ENCODE assay signal across 24 mouse cellular contexts in genomic region chr2:113768541-113769303, GRCm38 (mm10). TPM values are rescaled to one million over a fixed set of nuclear protein-coding genes. Genes with fewer than 3 reads are reported as not detected.
DNase-seq lines count a peak whose midpoint lies in the region; ATAC-seq and TF ChIP-seq lines count a peak whose summit lies in the region.
"Had no signal": no experiment of that assay in that cellular context is flagged by ENCODE, and none has a peak within 500 bp of the region (broad histone marks: within the 10 kb centered on the region; RNA-seq: fewer than 3 reads in every experiment).

No protein-coding gene starts in this region.

- H3K4me1 ChIP-seq in forebrain, postnatal 0 days (ENCODE audit: insufficient read depth), result no peaks in the 10 kb centered on the region
- no peaks in the 10 kb centered on the region for H3K4me1 ChIP-seq in forebrain, embryonic 14.5 days (ENCODE audit: control insufficient read depth, insufficient read depth, low read length)
- H3K4me1 ChIP-seq: embryonic facial prominence, embryonic 15.5 days; forebrain, embryonic 13.5 days; heart, embryonic 10.5 days; hindbrain, embryonic 12.5 days had no signal

- no peak overlapping the region for H3K4me3 ChIP-seq in forebrain, postnatal 0 days (ENCODE audit: low read depth, low read length)
- H3K4me3 ChIP-seq in forebrain, embryonic 14.5 days (ENCODE audit: low read depth, low read length), result no peak overlapping the region
- H3K4me3 ChIP-seq: embryonic facial prominence, embryonic 15.5 days; forebrain, embryonic 13.5 days; heart, embryonic 10.5 days; hindbrain, embryonic 12.5 days had no signal

- no peak for TF ChIP-seq CTCF in forebrain, postnatal 0 days (IDR thresholded peaks at IDR 0.05; ENCODE audit: low read depth)

- H3K9ac ChIP-seq in forebrain, postnatal 0 days, result no peak overlapping the region
- H3K9ac ChIP-seq in forebrain, embryonic 14.5 days (ENCODE audit: low read length), result no peak overlapping the region
- H3K9ac ChIP-seq: embryonic facial prominence, embryonic 15.5 days; forebrain, embryonic 13.5 days; hindbrain, embryonic 12.5 days had no signal

- no peak overlapping the region for H3K27ac ChIP-seq in forebrain, postnatal 0 days (ENCODE audit: low read depth, low read length)
- H3K27ac ChIP-seq in forebrain, embryonic 14.5 days (ENCODE audit: low read depth, low read length), result no peak overlapping the region
- H3K27ac ChIP-seq: embryonic facial prominence, embryonic 15.5 days; forebrain, embryonic 13.5 days; heart, embryonic 10.5 days; hindbrain, embryonic 12.5 days had no signal

- ATAC-seq in forebrain, postnatal 0 days, result peak; percentile 84
- no peak for ATAC-seq in forebrain, embryonic 14.5 days
- ATAC-seq: forebrain, embryonic 13.5 days; hindbrain, embryonic 16.5 days; inflammation-experienced regulatory T-cells, adult 6 months; intestine, postnatal 0 days had no signal

- no peaks in the 10 kb centered on the region for H3K9me3 ChIP-seq in forebrain, postnatal 0 days (ENCODE audit: low read length)
- no peaks in the 10 kb centered on the region for H3K9me3 ChIP-seq in forebrain, embryonic 14.5 days (replicated peaks; ENCODE audit: control insufficient read depth, low read length)
- H3K9me3 ChIP-seq: embryonic facial prominence, embryonic 15.5 days; forebrain, embryonic 13.5 days; heart, embryonic 10.5 days; hindbrain, embryonic 12.5 days had no signal

- H3K36me3 ChIP-seq in forebrain, postnatal 0 days (ENCODE audit: insufficient read depth), result peaks cover 11% of the 10 kb centered on the region; the same call in 1 of the 2 replicates
- H3K36me3 ChIP-seq in forebrain, embryonic 14.5 days (ENCODE audit: control insufficient read depth, insufficient read depth, low read length), result no peaks in the 10 kb centered on the region
- H3K36me3 ChIP-seq: embryonic facial prominence, embryonic 15.5 days; heart, embryonic 10.5 days; hindbrain, embryonic 12.5 days had no signal

- 69% methylated on average over 8 of the region's 8 CpGs for WGBS in forebrain, postnatal 0 days
- 86% methylated on average over 8 of the region's 8 CpGs for WGBS in forebrain, embryonic 14.5 days

- H3K4me2 ChIP-seq in forebrain, postnatal 0 days (ENCODE audit: low read depth), result no peak overlapping the region
- no peak overlapping the region for H3K4me2 ChIP-seq in forebrain, embryonic 14.5 days (ENCODE audit: low read length)
- H3K4me2 ChIP-seq: embryonic facial prominence, embryonic 15.5 days; forebrain, embryonic 13.5 days; hindbrain, embryonic 12.5 days had no signal

- H3K27me3 ChIP-seq in forebrain, postnatal 0 days (ENCODE audit: insufficient read depth, low read length), result no peaks in the 10 kb centered on the region; the same call in 1 of the 2 replicates
- no peaks in the 10 kb centered on the region for H3K27me3 ChIP-seq in forebrain, embryonic 14.5 days (replicated peaks; ENCODE audit: control insufficient read depth, insufficient read depth, low read length)
- H3K27me3 ChIP-seq: CH12.LX; embryonic facial prominence, embryonic 15.5 days; forebrain, embryonic 13.5 days; hindbrain, embryonic 12.5 days had no signal

- DNase-seq in forebrain, postnatal 0 days, result peak; percentile 58
- DNase-seq in forebrain, embryonic 14.5 days (ENCODE audit: low spot score), result no peak
- peak; percentile 88 for DNase-seq in 3T3-L1 (ENCODE audit: low read depth, low spot score)
- DNase-seq in brain, adult 2 months (ENCODE audit: low read depth, low spot score), result peak; percentile 64
- peak; percentile 4 for DNase-seq in gonadal fat pad, adult 2 months (ENCODE audit: low read depth)
- no peak for DNase-seq in adrenal gland, adult 8-10 months
- no peak for DNase-seq in liver
- DNase-seq: adrenal gland, postnatal 25 days; cerebellum, adult 8-10 months; cerebellum, postnatal 14 days; embryo, embryonic 11 days; gastrocnemius, postnatal 14 days; heart, postnatal 10 days; heart, postnatal 4 days had no signal

RNA-seq across cellular contexts. Expression of gene Grem1, which starts 10.3 kb away (rescaled TPM):
- 2.5 and 3.4 TPM in 2 replicates for total RNA-seq in forebrain, postnatal 0 days (2014; rRNA removed)
- polyA plus RNA-seq in forebrain, postnatal 0 days (2015; fragmentation: Nextera tagmentation; extraction: Ambion mirVana), result 0.58 and 1.1 TPM in 2 replicates
- polyA plus RNA-seq in forebrain, embryonic 14.5 days (2014; fragmentation: Nextera tagmentation; extraction: Ambion mirVana), result 0.32 and 0.48 TPM in 2 replicates
- 0.49 and 0.58 TPM in 2 replicates for polyA plus RNA-seq in gonadal fat pad, adult 2 months (2012; rRNA removed)
- 1 to 10 TPM in 2 of 4 experiments, under 1 TPM in 2; 0.64 to 3.9 (median 1.8) TPM for total RNA-seq in adrenal gland, adult 8-10 months (2022)
- total RNA-seq: CH12.LX; common myeloid progenitor, adult 5-6 weeks; granulocyte monocyte progenitor cell, adult 5-6 weeks; heart, postnatal 10 days; heart, postnatal 4 days had no signal
- polyA plus RNA-seq: inflammation-experienced regulatory T-cells, adult 6 months had no signal

Comparison
In these comparisons a context has a peak if more than half of its experiments do, and no peak if none do; other contexts are left out.
1. DNase-seq: peak in forebrain, postnatal 0 days (single experiment), 3T3-L1 (single experiment), brain, adult 2 months (single experiment) and gonadal fat pad, adult 2 months (single experiment); none in forebrain, embryonic 14.5 days (single experiment), adrenal gland, adult 8-10 months (single experiment) and liver (single experiment).